Mouse (Mus musculus) intestine, embryonic 14.5 days (tissue): ENCODE data around the gene Gm42906. TPM values are rescaled to one million over a fixed set of nuclear protein-coding genes. Genes with fewer than 3 reads are reported as not detected.

Experiments used
- ATAC-seq: fragments of 200-750 bp; cut with Nextera tagmentation; replicated peaks from 2 replicates; pipeline ENCODE4 v1.8.0; 2017; ENCODE audit warnings: low read depth, moderate number of reproducible peaks, moderate TSS enrichment, moderate library complexity; ENCODE audit not compliant: low FRiP score, low TSS enrichment
- DNase-seq: peaks from one replicate; pipeline ENCODE4 v3.0.0-alpha.2; 2018; ENCODE audit warnings: low spot score
- H3K27ac ChIP-seq: fragments of 300-500 bp; sonication (generic); 2 replicates; pipeline ENCODE4 v1.5.1; 2014; ENCODE audit warnings: low read depth, mild to moderate bottlenecking, control low read depth
- H3K27me3 ChIP-seq: fragments of 300-500 bp; sonication (generic); replicated peaks from 2 replicates; pipeline ENCODE4 v1.6.1; 2014; ENCODE audit warnings: low read length, control low read depth; ENCODE audit not compliant: control insufficient read depth, insufficient read depth
- H3K36me3 ChIP-seq: fragments of 300-500 bp; sonication (generic); 2 replicates; pipeline ENCODE4 v1.6.1; 2014; ENCODE audit warnings: low read length, control low read depth; ENCODE audit not compliant: control insufficient read depth, insufficient read depth
- H3K4me1 ChIP-seq: fragments of 300-500 bp; sonication (generic); replicated peaks from 2 replicates; pipeline ENCODE4 v1.6.1; 2014; ENCODE audit warnings: low read length, control low read depth, mixed read lengths; ENCODE audit not compliant: control insufficient read depth, insufficient read depth
- H3K4me2 ChIP-seq: fragments of 300-500 bp; sonication (generic); 2 replicates; pipeline ENCODE4 v1.6.1; 2014; ENCODE audit warnings: low read length
- H3K4me3 ChIP-seq: fragments of 300-500 bp; sonication (generic); 2 replicates; pipeline ENCODE4 v1.5.1; 2014; ENCODE audit warnings: low read depth, low read length, control low read depth, mixed read lengths
- H3K9ac ChIP-seq: fragments of 300-500 bp; sonication (generic); 2 replicates; pipeline ENCODE4 v1.6.1; 2014; ENCODE audit warnings: mild to moderate bottlenecking, low read length
- H3K9me3 ChIP-seq: fragments of 300-500 bp; sonication (generic); 2 replicates; pipeline ENCODE4 v1.6.1; 2016; ENCODE audit warnings: low read length, control low read depth; ENCODE audit not compliant: control insufficient read depth
- WGBS: fragments of 180-500 bp; shearing (Covaris S2); extraction: QIAGEN DNeasy Blood & Tissue Kit; methylation state at CpG from one replicate; pipeline ENCODE4 v1.1.7; 2014; 5-methylcytosine and 5-hydroxymethylcytosine counted together
- polyA plus RNA-seq: library from polyadenylated mRNA; unstranded; fragments of >200 nt; fragmentation: Nextera tagmentation; extraction: Ambion mirVana; gene quantifications from 2 replicates; pipeline ENCODE4 v1.2.1, GENCODE M21; 2014

The Gm42906 gene
- polyA plus RNA-seq, 1 experiment from 2014 or later, result not detected

- H3K4me3 ChIP-seq, result no peak overlapping the region
- no peak overlapping the region for H3K4me2 ChIP-seq
- H3K27me3 ChIP-seq, result no peaks in the 10 kb centered on the region
- H3K27ac ChIP-seq, result no peak overlapping the region
- 95% methylated on average over 2 of the region's 2 CpGs for WGBS
- H3K9ac ChIP-seq, result no peak overlapping the region
- H3K36me3 ChIP-seq, result no peaks in the 10 kb centered on the region
- no peaks in the 10 kb centered on the region for H3K4me1 ChIP-seq
- no peaks in the 10 kb centered on the region for H3K9me3 ChIP-seq
- ATAC-seq (no peak), DNase-seq (no peak)
Measured at GRCm38 (mm10) chr5:151275986-151276385, 152.0 kb downstream of the Gm42906 start.

GRCm38 (mm10) chr5:151274265-151274664, 153.7 kb downstream of the Gm42906 start:
- no peak overlapping the region for H3K4me2 ChIP-seq
- no peaks in the 10 kb centered on the region for H3K36me3 ChIP-seq
- no peak overlapping the region for H3K4me3 ChIP-seq
- 74% methylated on average over 6 of the region's 6 CpGs for WGBS
- no peak overlapping the region for H3K27ac ChIP-seq
- H3K4me1 ChIP-seq, result no peaks in the 10 kb centered on the region
- ATAC-seq, result no peak
- H3K9ac ChIP-seq, result no peak overlapping the region
- H3K27me3 ChIP-seq, result no peaks in the 10 kb centered on the region
- no peaks in the 10 kb centered on the region for H3K9me3 ChIP-seq
- no peak for DNase-seq

GRCm38 (mm10) chr5:151270815-151271214, 157.1 kb downstream of the Gm42906 start:
- Histone ChIP-seq H3K4me3 (no peak overlapping the region), H3K4me2 (no peak overlapping the region), H3K27ac (no peak overlapping the region), H3K9me3 (no peaks in the 10 kb centered on the region), H3K27me3 (no peaks in the 10 kb centered on the region), H3K36me3 (no peaks in the 10 kb centered on the region), H3K9ac (no peak overlapping the region), H3K4me1 (no peaks in the 10 kb centered on the region)
- DNase-seq (no peak), ATAC-seq (no peak)
- WGBS, result 92% methylated on average over 5 of the region's 5 CpGs

- Histone ChIP-seq H3K36me3 (no peaks in the 10 kb centered on the region), H3K4me3 (no peak overlapping the region), H3K27me3 (no peaks in the 10 kb centered on the region), H3K9me3 (no peaks in the 10 kb centered on the region), H3K4me2 (no peak overlapping the region), H3K9ac (no peak overlapping the region), H3K27ac (no peak overlapping the region), H3K4me1 (no peaks in the 10 kb centered on the region)
- WGBS, result 84% methylated on average over 14 of the region's 14 CpGs
- DNase-seq (no peak), ATAC-seq (no peak)
Measured at GRCm38 (mm10) chr5:151266896-151267634, 160.9 kb downstream of the Gm42906 start.

- H3K4me1 ChIP-seq, result no peaks in the 10 kb centered on the region
- DNase-seq, result no peak
- WGBS, result 86% methylated on average over 2 of the region's 2 CpGs
Measured at GRCm38 (mm10) chr5:151261558-151261957, 166.4 kb downstream of the Gm42906 start.

GRCm38 (mm10) chr5:151252213-151252612, 175.8 kb downstream of the Gm42906 start:
- Histone ChIP-seq H3K9me3 (no peaks in the 10 kb centered on the region), H3K27me3 (no peaks in the 10 kb centered on the region), H3K4me2 (no peak overlapping the region), H3K4me3 (no peak overlapping the region), H3K36me3 (no peaks in the 10 kb centered on the region), H3K9ac (no peak overlapping the region), H3K4me1 (peaks cover under 1% of the 10 kb centered on the region; the same call in 1 of the 2 replicates), H3K27ac (no peak overlapping the region)
- no peak for ATAC-seq
- WGBS, result 63% methylated on average over 8 of the region's 8 CpGs
- DNase-seq, result no peak

More at GRCm38 (mm10) chr5:151261558-151261957, 166.4 kb downstream of the Gm42906 start:
- no peak overlapping the region for H3K27ac ChIP-seq
- no peak overlapping the region for H3K4me2 ChIP-seq
- H3K27me3 ChIP-seq, result no peaks in the 10 kb centered on the region
- no peak for ATAC-seq
- H3K4me3 ChIP-seq, result no peak overlapping the region
- H3K36me3 ChIP-seq, result no peaks in the 10 kb centered on the region
- no peak overlapping the region for H3K9ac ChIP-seq
- no peaks in the 10 kb centered on the region for H3K9me3 ChIP-seq

- Histone ChIP-seq H3K27ac (no peak overlapping the region), H3K4me2 (no peak overlapping the region), H3K4me1 (peaks cover 5% of the 10 kb centered on the region; the same call in 1 of the 2 replicates), H3K27me3 (no peaks in the 10 kb centered on the region), H3K9me3 (no peaks in the 10 kb centered on the region), H3K9ac (no peak overlapping the region), H3K36me3 (no peaks in the 10 kb centered on the region), H3K4me3 (no peak overlapping the region)
- WGBS, result 90% methylated on average over 8 of the region's 8 CpGs
- ATAC-seq (no peak), DNase-seq (no peak)
Measured at GRCm38 (mm10) chr5:151251656-151252055, 176.3 kb downstream of the Gm42906 start.

GRCm38 (mm10) chr5:151248671-151249620, 179.0 kb downstream of the Gm42906 start:
- Histone ChIP-seq H3K4me2 (no peak overlapping the region), H3K9me3 (no peaks in the 10 kb centered on the region), H3K4me3 (no peak overlapping the region), H3K9ac (no peak overlapping the region), H3K36me3 (no peaks in the 10 kb centered on the region), H3K27ac (no peak overlapping the region), H3K4me1 (peaks cover 5% of the 10 kb centered on the region; the same call in 1 of the 2 replicates), H3K27me3 (no peaks in the 10 kb centered on the region)
- no peak for DNase-seq
- WGBS, result 70% methylated on average over 10 of the region's 10 CpGs
- ATAC-seq, result no peak
